Mouse (Mus musculus): ENCODE measurements around the gene Thada.

The Thada gene

DNA sequence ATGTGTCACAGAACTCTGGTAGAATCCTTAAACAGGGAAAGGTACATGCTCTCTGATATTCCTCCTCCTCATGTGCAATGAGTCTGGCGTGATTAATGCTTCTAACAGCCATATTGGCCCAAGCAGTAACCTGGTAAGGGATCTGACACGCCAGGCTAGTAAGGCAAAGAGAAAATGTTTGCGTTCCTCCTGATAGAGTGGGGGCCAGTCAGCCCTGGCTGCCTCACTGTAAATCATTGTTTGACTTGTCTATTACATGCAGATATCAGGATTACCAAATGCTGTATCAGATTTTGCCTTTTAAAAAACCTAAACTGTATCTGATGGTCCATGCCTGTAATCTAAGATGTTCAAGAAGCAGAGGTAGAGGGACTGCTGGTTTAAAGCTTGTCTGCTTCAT, 252.5 kb downstream of the Thada start:
- peaks cover 2% of the 10 kb centered on the region for H3K36me3 ChIP-seq (ENCODE audit: control insufficient read depth, insufficient read depth, low read length, poor library complexity, severe bottlenecking)
- no peak for DNase-seq (ENCODE audit: low read depth, low spot score)

DNA sequence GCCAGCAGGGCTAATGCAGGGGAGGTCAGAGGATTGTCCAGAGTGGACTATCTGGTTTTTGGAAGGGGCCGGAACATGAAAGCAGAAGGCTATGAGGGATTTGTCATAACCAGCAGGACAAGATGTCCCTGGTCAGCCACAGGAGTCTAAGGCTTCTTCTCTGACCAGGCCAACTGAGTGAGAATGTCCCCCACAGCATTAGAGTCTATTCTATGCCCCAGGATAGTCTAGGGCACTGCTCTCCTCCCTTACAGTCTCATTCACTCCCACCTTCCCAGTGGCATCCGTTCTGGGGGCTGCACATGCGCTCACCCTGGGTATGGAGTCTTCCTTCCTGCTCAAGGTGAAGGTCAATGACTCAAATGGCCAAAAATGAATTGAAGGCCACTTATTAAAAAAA, 258.4 kb downstream of the Thada start:
- no peak for DNase-seq (ENCODE audit: low read depth, low spot score)
- Histone ChIP-seq H3K27me3 (ENCODE audit: control insufficient read depth, insufficient read depth, low read length, poor library complexity, severe bottlenecking) (no peaks in the 10 kb centered on the region), H3K36me3 (ENCODE audit: control insufficient read depth, insufficient read depth, low read length, poor library complexity, severe bottlenecking) (peaks cover 4% of the 10 kb centered on the region)

More for the DNA sequence above, 252.5 kb downstream of the Thada start:
- H3K27me3 ChIP-seq (ENCODE audit: control insufficient read depth, insufficient read depth, low read length, poor library complexity, severe bottlenecking), result no peaks in the 10 kb centered on the region

DNA sequence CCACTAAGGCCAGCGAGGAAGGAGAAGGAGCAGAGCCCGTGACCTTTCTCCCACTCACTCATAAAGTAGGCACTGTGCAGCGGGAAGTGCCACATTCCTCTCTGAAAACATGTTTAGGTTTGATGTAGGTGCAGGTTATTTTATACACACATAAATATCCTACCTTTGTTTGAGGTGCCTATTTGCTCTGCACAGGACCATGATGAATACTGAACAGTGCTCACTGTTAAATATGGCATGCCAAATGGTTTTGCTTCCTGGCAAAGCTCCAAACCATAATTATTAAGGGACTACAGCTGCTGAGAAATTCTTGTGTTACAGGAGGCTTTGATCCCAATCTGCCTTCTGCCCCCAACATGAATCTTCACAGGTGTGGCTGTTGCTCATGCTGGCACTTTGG, 259.8 kb downstream of the Thada start:
- no peak for DNase-seq (ENCODE audit: low read depth, low spot score)
- Histone ChIP-seq H3K36me3 (ENCODE audit: control insufficient read depth, insufficient read depth, low read length, poor library complexity, severe bottlenecking) (peaks cover 4% of the 10 kb centered on the region; the same call in 1 of the 2 replicates), H3K27me3 (ENCODE audit: control insufficient read depth, insufficient read depth, low read length, poor library complexity, severe bottlenecking) (no peaks in the 10 kb centered on the region)

DNA sequence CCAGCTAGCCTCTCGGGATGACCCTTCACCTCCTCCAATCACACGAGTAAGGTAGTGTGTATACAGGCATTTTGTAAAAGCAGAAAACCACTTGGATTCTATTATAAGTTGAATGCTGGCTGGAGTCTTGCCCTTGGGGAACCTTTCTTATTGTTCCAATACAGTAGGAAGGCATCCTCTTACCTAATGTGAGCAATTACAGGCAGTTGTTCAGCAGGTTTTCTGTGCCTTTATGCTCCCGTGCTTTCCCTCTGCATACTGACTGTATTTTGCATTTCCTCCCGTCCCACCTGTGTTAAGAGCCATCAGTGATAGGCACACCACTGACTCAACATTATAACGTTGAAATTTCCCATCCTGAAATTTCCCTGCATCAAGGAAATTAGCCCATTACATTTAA, 261.0 kb downstream of the Thada start:
- Histone ChIP-seq H3K27me3 (ENCODE audit: control insufficient read depth, insufficient read depth, low read length, poor library complexity, severe bottlenecking) (no peaks in the 10 kb centered on the region), H3K36me3 (ENCODE audit: control insufficient read depth, insufficient read depth, low read length, poor library complexity, severe bottlenecking) (peaks cover 4% of the 10 kb centered on the region; the same call in 1 of the 2 replicates)
- DNase-seq (ENCODE audit: low read depth, low spot score), result no peak

DNA sequence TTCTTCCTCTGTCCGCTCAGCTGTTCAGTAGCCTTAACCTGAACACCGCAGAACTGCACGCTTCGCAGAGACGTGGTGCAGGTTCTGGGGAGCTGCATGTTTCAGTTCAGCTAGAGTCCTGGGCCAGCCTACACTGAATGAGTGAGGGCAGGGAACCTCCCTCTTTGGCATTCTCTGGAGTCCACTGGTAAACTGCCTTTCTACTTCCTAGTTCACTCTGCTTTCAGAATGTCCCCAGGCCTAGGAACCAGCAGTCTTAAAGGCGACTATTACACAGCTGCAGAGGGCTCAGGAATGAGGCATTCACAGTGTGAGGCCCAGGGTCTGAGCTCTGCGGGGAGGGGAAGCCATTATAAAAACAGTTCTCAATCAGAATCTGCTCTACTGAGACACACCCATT, 262.7 kb downstream of the Thada start:
- no peak for DNase-seq (ENCODE audit: low read depth, low spot score)
- Histone ChIP-seq H3K36me3 (ENCODE audit: control insufficient read depth, insufficient read depth, low read length, poor library complexity, severe bottlenecking) (peaks cover 2% of the 10 kb centered on the region; the same call in 1 of the 2 replicates), H3K27me3 (ENCODE audit: control insufficient read depth, insufficient read depth, low read length, poor library complexity, severe bottlenecking) (no peaks in the 10 kb centered on the region)

DNA sequence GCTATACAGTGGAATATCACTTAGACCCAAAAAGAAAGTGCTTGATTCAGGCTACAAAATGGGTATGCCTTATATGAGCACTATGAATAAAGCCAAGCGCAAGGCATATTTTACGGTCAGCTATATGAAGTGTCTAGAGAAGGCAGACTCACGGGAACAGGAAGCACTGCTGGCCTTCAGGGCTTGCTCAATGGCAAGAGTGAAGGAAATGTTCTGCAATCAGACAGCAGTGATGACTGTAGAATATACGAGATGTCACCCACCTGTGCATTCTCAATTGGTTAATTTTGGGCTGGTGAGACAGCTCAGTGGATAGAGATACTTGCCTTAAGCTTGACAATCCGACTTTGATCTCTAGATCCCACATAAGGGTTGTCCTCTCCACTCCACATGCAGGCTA, 264.8 kb downstream of the Thada start:
- no peak for DNase-seq (ENCODE audit: low read depth, low spot score)
- H3K27me3 ChIP-seq (ENCODE audit: control insufficient read depth, insufficient read depth, low read length, poor library complexity, severe bottlenecking), result no peaks in the 10 kb centered on the region
- no peaks in the 10 kb centered on the region for H3K36me3 ChIP-seq (ENCODE audit: control insufficient read depth, insufficient read depth, low read length, poor library complexity, severe bottlenecking)

DNA sequence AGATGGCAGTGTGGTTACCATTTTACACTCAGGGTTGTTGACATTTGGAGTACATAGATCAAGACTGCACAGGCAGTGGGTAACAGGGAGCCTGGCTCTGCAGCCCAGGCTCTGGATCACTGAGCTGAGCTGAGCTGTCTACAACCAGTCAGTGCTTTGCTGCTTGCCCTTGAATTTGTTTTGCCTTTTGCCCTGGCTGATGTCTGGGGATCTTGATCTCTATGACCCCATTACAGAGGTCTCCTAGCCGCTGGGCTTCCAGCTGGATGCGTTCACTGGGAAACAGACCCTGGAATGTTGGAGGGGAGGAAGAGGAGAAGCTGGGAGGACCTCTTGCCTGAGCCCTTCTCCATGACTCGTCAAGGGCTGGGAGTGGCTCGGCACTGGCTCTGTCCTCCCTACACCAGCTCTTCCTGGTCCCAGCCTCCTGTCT, 268.1 kb downstream of the Thada start:
- DNase-seq (ENCODE audit: low read depth, low spot score), result no peak
- Histone ChIP-seq H3K27me3 (ENCODE audit: control insufficient read depth, insufficient read depth, low read length, poor library complexity, severe bottlenecking) (no peaks in the 10 kb centered on the region), H3K36me3 (ENCODE audit: control insufficient read depth, insufficient read depth, low read length, poor library complexity, severe bottlenecking) (no peaks in the 10 kb centered on the region)

DNA sequence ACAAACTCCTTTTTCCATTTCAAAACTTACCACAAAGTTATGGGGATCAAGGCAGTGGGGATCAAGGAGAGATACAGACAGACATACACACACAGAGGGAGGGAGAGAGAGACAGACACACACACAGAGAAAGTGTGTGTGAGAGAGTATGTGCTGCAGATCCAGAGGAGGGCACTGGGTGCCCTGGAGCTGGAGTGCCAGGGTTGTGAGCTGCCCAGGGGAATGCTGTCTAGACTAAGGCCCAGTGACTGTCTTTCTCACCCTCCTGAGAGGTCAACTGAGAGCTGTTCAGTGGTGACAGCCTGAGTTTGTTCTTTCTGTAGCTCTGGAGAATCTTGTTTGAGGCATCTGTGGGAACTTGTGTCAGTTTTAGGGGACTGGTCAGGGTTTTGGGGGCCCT, 269.7 kb downstream of the Thada start:
- H3K27me3 ChIP-seq (ENCODE audit: control insufficient read depth, insufficient read depth, low read length, poor library complexity, severe bottlenecking), result no peaks in the 10 kb centered on the region
- peaks cover 2% of the 10 kb centered on the region; the same call in 1 of the 2 replicates for H3K36me3 ChIP-seq (ENCODE audit: control insufficient read depth, insufficient read depth, low read length, poor library complexity, severe bottlenecking)
- DNase-seq (ENCODE audit: low read depth, low spot score), result no peak

DNA sequence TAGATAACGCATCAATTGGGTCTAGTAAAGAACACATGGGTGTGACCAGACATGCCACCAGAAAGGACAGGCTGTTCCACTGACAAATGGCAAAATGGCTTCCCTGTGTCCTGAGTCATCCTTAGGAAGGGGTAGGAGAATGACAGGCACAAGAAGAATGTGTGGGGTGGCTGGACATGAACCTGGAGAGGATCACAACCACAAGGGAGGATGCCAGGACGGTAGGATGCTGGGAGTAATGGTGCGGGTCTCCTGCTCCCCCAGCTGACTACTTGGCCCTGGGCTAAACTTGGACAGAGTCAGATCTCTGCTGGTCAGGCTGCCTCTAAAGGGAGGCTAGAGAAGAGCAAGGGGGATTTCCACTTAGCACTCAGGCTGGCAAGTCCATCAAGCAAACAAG, 270.2 kb downstream of the Thada start:
- Histone ChIP-seq H3K27me3 (ENCODE audit: control insufficient read depth, insufficient read depth, low read length, poor library complexity, severe bottlenecking) (no peaks in the 10 kb centered on the region), H3K36me3 (ENCODE audit: control insufficient read depth, insufficient read depth, low read length, poor library complexity, severe bottlenecking) (peaks cover 2% of the 10 kb centered on the region; the same call in 1 of the 2 replicates)
- DNase-seq (ENCODE audit: low read depth, low spot score), result no peak

DNA sequence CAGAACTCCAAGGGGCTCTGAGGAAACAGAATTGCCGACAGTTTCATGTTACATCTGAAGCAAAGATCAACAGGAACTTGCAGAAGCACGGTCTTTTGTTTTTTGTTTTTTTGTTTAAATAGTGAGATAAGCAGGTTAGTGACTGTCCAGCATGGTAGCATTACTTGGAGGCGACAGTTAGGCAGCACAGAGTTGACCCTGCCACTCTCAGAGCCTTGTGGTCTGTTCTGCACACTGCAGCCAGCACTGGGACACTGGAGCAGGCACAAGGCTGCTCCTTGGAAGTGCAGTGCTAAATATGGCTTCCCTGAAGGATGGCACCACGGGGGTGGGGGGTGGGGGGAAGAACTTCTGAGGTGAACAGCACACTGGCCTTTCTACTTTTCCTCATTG, 271.0 kb downstream of the Thada start:
- H3K36me3 ChIP-seq (ENCODE audit: control insufficient read depth, insufficient read depth, low read length, poor library complexity, severe bottlenecking), result peaks cover 2% of the 10 kb centered on the region; the same call in 1 of the 2 replicates
- no peak for DNase-seq (ENCODE audit: low read depth, low spot score)
- no peaks in the 10 kb centered on the region for H3K27me3 ChIP-seq (ENCODE audit: control insufficient read depth, insufficient read depth, low read length, poor library complexity, severe bottlenecking)

DNA sequence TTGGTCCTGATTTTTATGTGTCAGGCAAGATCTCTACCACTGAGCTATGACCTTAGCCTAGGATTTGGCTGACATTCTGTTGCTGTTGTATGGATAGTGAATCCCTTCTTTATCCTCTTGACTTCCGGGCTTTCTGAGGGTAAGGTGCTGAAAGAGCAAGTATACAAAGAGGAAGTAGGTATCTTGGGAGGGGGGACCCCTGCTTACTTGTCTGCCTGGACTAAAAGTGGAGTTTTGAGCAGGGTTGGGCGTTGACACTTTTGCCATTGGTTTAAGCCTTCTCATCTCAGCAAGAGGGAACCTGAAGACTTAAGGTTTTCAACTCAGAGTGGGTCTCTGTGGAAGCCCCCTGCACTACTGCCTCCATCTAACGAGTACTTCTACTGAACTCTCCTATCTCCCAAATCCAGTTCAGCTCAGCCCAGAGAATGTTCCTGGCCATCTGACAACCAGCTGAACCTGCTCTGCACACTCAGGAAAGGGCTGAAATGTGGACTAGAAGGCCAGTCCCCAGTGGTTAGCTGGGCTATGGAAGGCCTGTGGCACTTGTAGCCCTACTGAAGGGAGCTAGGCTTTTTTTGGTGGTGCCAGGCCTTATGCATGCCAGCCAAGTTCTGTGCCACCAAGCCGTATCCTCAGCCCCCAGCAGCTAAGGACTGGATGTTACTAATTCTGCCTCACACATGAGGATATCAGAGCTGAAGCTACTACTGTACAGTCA, 271.6 kb downstream of the Thada start:
- peak; percentile 35 for DNase-seq (ENCODE audit: low read depth, low spot score)
- H3K27me3 ChIP-seq (ENCODE audit: control insufficient read depth, insufficient read depth, low read length, poor library complexity, severe bottlenecking), result no peaks in the 10 kb centered on the region
- H3K36me3 ChIP-seq (ENCODE audit: control insufficient read depth, insufficient read depth, low read length, poor library complexity, severe bottlenecking), result peaks cover 2% of the 10 kb centered on the region; the same call in 1 of the 2 replicates

DNA sequence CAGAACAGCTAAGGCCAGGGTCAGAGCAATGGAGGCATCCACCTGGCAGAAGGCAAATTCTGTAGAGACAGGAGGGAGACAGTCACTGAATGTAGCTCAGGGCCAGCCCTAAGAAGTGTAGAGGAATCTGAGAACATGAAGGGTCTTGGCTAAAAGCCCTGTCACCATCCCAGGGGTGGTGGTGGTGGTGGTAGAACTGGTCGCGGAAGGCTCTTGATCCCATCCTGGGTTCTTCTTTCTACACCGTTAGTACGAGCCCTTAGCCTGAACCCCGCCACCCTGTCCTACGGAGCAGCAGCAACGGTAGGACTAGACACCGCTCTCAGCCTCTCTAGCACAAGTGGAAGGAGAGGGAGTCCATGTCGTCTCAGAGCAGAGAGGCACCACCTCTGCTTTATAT, 272.6 kb downstream of the Thada start:
- Histone ChIP-seq H3K36me3 (ENCODE audit: control insufficient read depth, insufficient read depth, low read length, poor library complexity, severe bottlenecking) (peaks cover 2% of the 10 kb centered on the region; the same call in 1 of the 2 replicates), H3K27me3 (ENCODE audit: control insufficient read depth, insufficient read depth, low read length, poor library complexity, severe bottlenecking) (no peaks in the 10 kb centered on the region)
- DNase-seq (ENCODE audit: low read depth, low spot score), result no peak

DNA sequence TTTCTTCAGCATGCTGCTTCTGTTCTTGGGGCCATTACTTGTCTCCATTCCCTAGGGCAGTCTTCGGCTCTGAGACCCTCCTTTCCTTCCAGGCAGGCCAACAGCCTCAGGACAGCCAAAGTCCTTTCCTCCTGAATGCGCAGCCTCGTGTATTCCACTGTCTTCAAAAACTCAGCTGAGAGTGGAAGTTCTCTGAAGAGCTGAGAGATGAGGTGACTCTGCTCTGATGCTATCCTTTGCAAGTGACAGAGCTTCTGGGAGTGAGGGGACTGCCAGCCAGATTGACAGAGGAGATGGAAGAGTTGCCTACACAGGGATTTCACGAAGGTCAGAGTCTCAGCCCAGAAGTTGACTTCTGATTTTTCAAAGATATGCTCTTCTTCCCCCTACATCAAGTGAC, 274.1 kb downstream of the Thada start:
- no peak for DNase-seq (ENCODE audit: low read depth, low spot score)
- peaks cover 2% of the 10 kb centered on the region; the same call in 1 of the 2 replicates for H3K36me3 ChIP-seq (ENCODE audit: control insufficient read depth, insufficient read depth, low read length, poor library complexity, severe bottlenecking)
- H3K27me3 ChIP-seq (ENCODE audit: control insufficient read depth, insufficient read depth, low read length, poor library complexity, severe bottlenecking), result no peaks in the 10 kb centered on the region

DNA sequence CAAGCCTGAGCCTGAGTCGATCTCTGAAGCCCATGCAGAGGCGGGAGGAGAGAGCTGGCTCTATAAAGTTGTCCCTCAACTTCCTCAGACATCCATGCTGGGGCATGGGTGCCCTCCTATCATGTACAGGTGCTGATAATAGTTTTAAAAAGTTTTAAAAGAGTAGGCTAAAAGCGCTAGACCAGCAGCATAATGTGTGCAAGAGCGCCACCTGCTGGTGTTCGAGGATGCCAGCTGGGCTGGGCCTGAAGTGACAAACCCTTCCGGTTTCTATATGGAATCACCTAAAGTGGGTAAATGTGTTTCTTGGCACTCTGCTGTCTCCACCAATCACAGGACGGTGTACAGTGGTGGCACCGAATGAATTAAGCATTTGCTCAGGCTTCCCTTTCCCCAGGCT, 275.1 kb downstream of the Thada start:
- peak; percentile 94 for DNase-seq (ENCODE audit: low read depth, low spot score)
- Histone ChIP-seq H3K36me3 (ENCODE audit: control insufficient read depth, insufficient read depth, low read length, poor library complexity, severe bottlenecking) (peaks cover 8% of the 10 kb centered on the region), H3K27me3 (ENCODE audit: control insufficient read depth, insufficient read depth, low read length, poor library complexity, severe bottlenecking) (no peaks in the 10 kb centered on the region)

DNA sequence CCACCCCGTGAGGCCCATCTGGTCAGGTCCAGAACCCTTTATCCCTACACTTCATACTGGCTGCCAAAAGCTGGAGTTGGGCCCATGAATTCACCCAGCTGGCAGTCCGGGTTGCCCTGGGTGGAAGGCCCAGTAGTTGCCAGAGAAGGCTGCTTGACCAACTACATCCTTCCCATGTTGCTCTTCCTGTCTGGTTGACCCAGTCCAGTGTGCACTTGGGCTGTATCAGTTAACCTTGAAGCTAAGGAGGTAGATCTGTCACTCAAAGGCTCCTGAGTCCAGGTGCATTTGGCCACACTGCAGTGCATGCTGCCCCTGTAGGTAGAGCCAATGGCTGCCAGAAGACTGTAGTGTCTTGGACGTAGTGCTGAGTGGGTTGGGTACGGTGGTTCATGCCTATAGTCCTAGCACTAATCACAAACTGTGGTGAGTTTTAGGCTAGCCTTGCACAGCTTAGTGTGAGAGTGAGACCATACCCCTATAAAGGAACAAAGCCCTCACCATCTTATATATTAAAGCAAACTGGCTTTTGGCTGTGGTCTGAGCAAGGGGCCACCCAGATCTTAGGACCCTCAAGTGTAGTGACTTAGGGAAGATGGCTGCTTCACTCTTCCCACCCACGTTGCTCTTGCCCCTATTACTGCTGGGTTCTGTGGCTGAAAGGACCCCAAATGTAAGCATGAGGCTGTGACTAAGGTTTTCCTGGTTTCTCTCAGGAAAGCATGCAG, 276.7 kb downstream of the Thada start:
- peak; percentile 30 for DNase-seq (ENCODE audit: low read depth, low spot score)
- H3K36me3 ChIP-seq (ENCODE audit: control insufficient read depth, insufficient read depth, low read length, poor library complexity, severe bottlenecking), result peaks cover 16% of the 10 kb centered on the region
- no peaks in the 10 kb centered on the region for H3K27me3 ChIP-seq (ENCODE audit: control insufficient read depth, insufficient read depth, low read length, poor library complexity, severe bottlenecking)

Data from splenic B cell, adult 2 months (primary cell).